Mouse (Mus musculus) C2C12 (cell line): ENCODE results near the gene Snx8.

Experiments used
- CEBPB ChIP-seq: IDR thresholded peaks from one replicate; pipeline ENCODE4 v1.6.1; 2011; ENCODE audit warnings: low read depth, mild to moderate bottlenecking, control low read depth, moderate library complexity
- CTCF ChIP-seq: IDR thresholded peaks from one replicate; pipeline ENCODE4 v1.5.1; 2011; ENCODE audit not compliant: control insufficient read depth, insufficient read depth, insufficient read length
- FOSL1 ChIP-seq: IDR thresholded peaks from one replicate; pipeline ENCODE4 v1.8.0; 2011; ENCODE audit warnings: mild to moderate bottlenecking, low read length; ENCODE audit not compliant: poor library complexity, insufficient read depth, severe bottlenecking
- MAX ChIP-seq: IDR thresholded peaks from one replicate; pipeline ENCODE4 v1.6.1; 2011; ENCODE audit warnings: mild to moderate bottlenecking, control low read depth
- MYOD1 ChIP-seq: IDR thresholded peaks from one replicate; pipeline ENCODE4 v1.6.1; 2011; ENCODE audit warnings: low read depth; ENCODE audit not compliant: control insufficient read depth, insufficient read length
- MYOG ChIP-seq: IDR thresholded peaks from one replicate; pipeline ENCODE4 v1.6.1; 2011; ENCODE audit not compliant: control insufficient read depth, insufficient read length; ENCODE audit errors: extremely low read depth
- USF1 ChIP-seq: IDR thresholded peaks from one replicate; pipeline ENCODE4 v1.6.1; 2011; ENCODE audit warnings: low read depth, mild to moderate bottlenecking, control low read depth, moderate library complexity

GRCm38 (mm10) chr5:140384462-140384861 lies 4.6 kb downstream of the Snx8 start:
- no peak for TF ChIP-seq CTCF
- no peak for TF ChIP-seq MYOD1
- TF ChIP-seq USF1 = no peak
- TF ChIP-seq MYOG = no peak
- no peak for TF ChIP-seq MAX
- TF ChIP-seq CEBPB = no peak
- no peak for TF ChIP-seq FOSL1
